ENCODE assay signal across 17 mouse cellular contexts in genomic region chr9:118815543-118815942, GRCm38 (mm10).
DNase-seq lines count a peak whose midpoint lies in the region; ATAC-seq and TF ChIP-seq lines count a peak whose summit lies in the region.
"Had no signal": no experiment of that assay in that cellular context is flagged by ENCODE, and none has a peak within 500 bp of the region (broad histone marks: within the 10 kb centered on the region; RNA-seq: fewer than 3 reads in every experiment).

No protein-coding gene starts in this region.

- no peak overlapping the region for H3K27ac ChIP-seq in kidney, postnatal 0 days
- H3K27ac ChIP-seq in midbrain, embryonic 11.5 days (ENCODE audit: low read depth, low read length) = no peak overlapping the region
- H3K27ac ChIP-seq in midbrain, embryonic 15.5 days = no peak overlapping the region
- H3K27ac ChIP-seq in embryonic facial prominence, embryonic 14.5 days (replicated peaks; ENCODE audit: low read depth, low read length) = 0 out of 2 replicates have a peak overlapping the region, but pooled peaks have one; percentile 36
- H3K27ac ChIP-seq: heart, embryonic 15.5 days; hindbrain, embryonic 10.5 days; limb, embryonic 15.5 days; macrophage; midbrain, embryonic 13.5 days had no signal

- 0 out of 2 replicates have a peak, but pooled peaks cover 4% of the 10 kb centered on the region for H3K4me1 ChIP-seq in kidney, postnatal 0 days (replicated peaks; ENCODE audit: insufficient read depth, low read length)
- H3K4me1 ChIP-seq in midbrain, embryonic 11.5 days (ENCODE audit: control insufficient read depth, insufficient read depth, low read length) = no peaks in the 10 kb centered on the region
- H3K4me1 ChIP-seq in midbrain, embryonic 15.5 days = no peaks in the 10 kb centered on the region
- H3K4me1 ChIP-seq in embryonic facial prominence, embryonic 14.5 days (ENCODE audit: control insufficient read depth, insufficient read depth, low read length) = peaks cover 25% of the 10 kb centered on the region
- H3K4me1 ChIP-seq: midbrain, embryonic 13.5 days had no signal

- no peak overlapping the region for H3K9ac ChIP-seq in kidney, postnatal 0 days (ENCODE audit: low read depth, low read length)
- H3K9ac ChIP-seq in midbrain, embryonic 11.5 days (ENCODE audit: low read length) = no peak overlapping the region
- H3K9ac ChIP-seq in midbrain, embryonic 15.5 days = no peak overlapping the region
- H3K9ac ChIP-seq in embryonic facial prominence, embryonic 14.5 days (ENCODE audit: low read depth, low read length) = no peak overlapping the region
- H3K9ac ChIP-seq: heart, embryonic 15.5 days; limb, embryonic 15.5 days; midbrain, embryonic 13.5 days had no signal

- H3K4me2 ChIP-seq in kidney, postnatal 0 days (ENCODE audit: low read length) = no peak overlapping the region
- H3K4me2 ChIP-seq in midbrain, embryonic 11.5 days = no peak overlapping the region
- H3K4me2 ChIP-seq in midbrain, embryonic 15.5 days = no peak overlapping the region
- H3K4me2 ChIP-seq in embryonic facial prominence, embryonic 14.5 days (ENCODE audit: low read depth, low read length) = no peak overlapping the region
- H3K4me2 ChIP-seq: heart, embryonic 15.5 days; limb, embryonic 15.5 days; midbrain, embryonic 13.5 days had no signal

- no peak for DNase-seq in kidney, postnatal 0 days (ENCODE audit: low spot score)
- DNase-seq in kidney, adult 18-20 months = no peak
- DNase-seq in midbrain, embryonic 11.5 days (ENCODE audit: low spot score, missing footprints) = peak; percentile 62
- peak; percentile 47 for DNase-seq in R1 (ENCODE audit: low read depth, low spot score)
- no peak for DNase-seq in embryonic facial prominence, embryonic 14.5 days (ENCODE audit: low spot score)
- no peak for DNase-seq in right cerebral cortex, postnatal 25 days
- DNase-seq: adrenal gland, adult 2 months; cerebellum, adult 9-10 months; gastrocnemius, postnatal 25 days; kidney, postnatal 10 days; layer of hippocampus, adult 9-11 months had no signal

- H3K9me3 ChIP-seq in kidney, postnatal 0 days (replicated peaks; ENCODE audit: low read length) = no peaks in the 10 kb centered on the region
- no peaks in the 10 kb centered on the region for H3K9me3 ChIP-seq in midbrain, embryonic 11.5 days (ENCODE audit: control insufficient read depth, low read length)
- H3K9me3 ChIP-seq in midbrain, embryonic 15.5 days = no peaks in the 10 kb centered on the region
- 0 out of 2 replicates have a peak, but pooled peaks cover 2% of the 10 kb centered on the region for H3K9me3 ChIP-seq in embryonic facial prominence, embryonic 14.5 days (ENCODE audit: control insufficient read depth, low read length)
- H3K9me3 ChIP-seq: heart, embryonic 15.5 days; hindbrain, embryonic 10.5 days; limb, embryonic 15.5 days; midbrain, embryonic 13.5 days had no signal

- 97% methylated on average over 8 of the region's 8 CpGs for WGBS in kidney, postnatal 0 days
- 94% methylated on average over 8 of the region's 8 CpGs for WGBS in midbrain, embryonic 11.5 days
- WGBS in midbrain, embryonic 15.5 days = 98% methylated on average over 8 of the region's 8 CpGs
- 98% methylated on average over 8 of the region's 8 CpGs for WGBS in embryonic facial prominence, embryonic 14.5 days

- no peaks in the 10 kb centered on the region for H3K36me3 ChIP-seq in kidney, postnatal 0 days (ENCODE audit: insufficient read depth, low read length)
- no peaks in the 10 kb centered on the region for H3K36me3 ChIP-seq in midbrain, embryonic 11.5 days (ENCODE audit: control insufficient read depth, insufficient read depth, low read length)
- no peaks in the 10 kb centered on the region for H3K36me3 ChIP-seq in midbrain, embryonic 15.5 days (replicated peaks)
- H3K36me3 ChIP-seq in embryonic facial prominence, embryonic 14.5 days (ENCODE audit: control insufficient read depth, insufficient read depth, low read length) = no peaks in the 10 kb centered on the region
- H3K36me3 ChIP-seq: heart, embryonic 15.5 days; hindbrain, embryonic 10.5 days; limb, embryonic 15.5 days; midbrain, embryonic 13.5 days had no signal

- H3K4me3 ChIP-seq in kidney, postnatal 0 days (replicated peaks; ENCODE audit: low read depth, low read length) = no peak overlapping the region
- H3K4me3 ChIP-seq in midbrain, embryonic 11.5 days (ENCODE audit: low read depth, low read length) = no peak overlapping the region
- no peak overlapping the region for H3K4me3 ChIP-seq in midbrain, embryonic 15.5 days
- no peak overlapping the region for H3K4me3 ChIP-seq in embryonic facial prominence, embryonic 14.5 days (ENCODE audit: low read depth, low read length)
- H3K4me3 ChIP-seq: heart, embryonic 15.5 days; hindbrain, embryonic 10.5 days; limb, embryonic 15.5 days; midbrain, embryonic 13.5 days had no signal

- no peaks in the 10 kb centered on the region for H3K27me3 ChIP-seq in kidney, postnatal 0 days (ENCODE audit: insufficient read depth, low read length)
- H3K27me3 ChIP-seq in midbrain, embryonic 11.5 days (ENCODE audit: control insufficient read depth, insufficient read depth, low read length) = no peaks in the 10 kb centered on the region
- no peaks in the 10 kb centered on the region for H3K27me3 ChIP-seq in midbrain, embryonic 15.5 days (replicated peaks)
- H3K27me3 ChIP-seq in embryonic facial prominence, embryonic 14.5 days (replicated peaks; ENCODE audit: control insufficient read depth, insufficient read depth, low read length) = no peaks in the 10 kb centered on the region
- H3K27me3 ChIP-seq: heart, embryonic 15.5 days; limb, embryonic 15.5 days; midbrain, embryonic 13.5 days had no signal

- no peak for ATAC-seq in kidney, postnatal 0 days (replicated peaks; ENCODE audit: low FRiP score, low read depth)
- no peak for ATAC-seq in midbrain, embryonic 11.5 days (ENCODE audit: low FRiP score)
- ATAC-seq in midbrain, embryonic 15.5 days (replicated peaks) = no peak
- no peak for ATAC-seq in embryonic facial prominence, embryonic 14.5 days (ENCODE audit: low read depth)
- ATAC-seq: midbrain, embryonic 13.5 days had no signal

- peak; percentile 35; the same call in 1 of the 2 replicates for TF ChIP-seq CTCF in kidney, postnatal 0 days (IDR thresholded peaks at IDR 0.05; ENCODE audit: low read depth)

Comparison
In these comparisons a context has a peak if more than half of its experiments do, and no peak if none do; other contexts are left out.
1. DNase-seq: peak in midbrain, embryonic 11.5 days (single experiment) and R1 (single experiment); none in kidney, postnatal 0 days (single experiment), kidney, adult 18-20 months (single experiment), embryonic facial prominence, embryonic 14.5 days (single experiment) and right cerebral cortex, postnatal 25 days (single experiment).